Mouse (Mus musculus) midbrain, embryonic 11.5 days (tissue): ENCODE results near the gene Zc3hav1l. TPM values are rescaled to one million over a fixed set of nuclear protein-coding genes. Genes with fewer than 3 reads are reported as not detected.

ENCODE experiments used
- ATAC-seq: fragments of 200-750 bp; cut with Nextera tagmentation; 2 replicates; pipeline ENCODE4 v1.8.0; 2017; ENCODE audit warnings: moderate TSS enrichment, moderate library complexity; ENCODE audit not compliant: low FRiP score
- DNase-seq: peaks from one replicate; pipeline ENCODE4 v3.0.0; 2015; ENCODE audit warnings: low spot score; ENCODE audit errors: missing footprints
- H3K27ac ChIP-seq: fragments of 300-500 bp; sonication (generic); 2 replicates; pipeline ENCODE4 v1.5.1; 2014; ENCODE audit warnings: low read depth, low read length
- H3K27me3 ChIP-seq: fragments of 300-500 bp; sonication (generic); 2 replicates; pipeline ENCODE4 v1.6.1; 2014; ENCODE audit warnings: mild to moderate bottlenecking, low read length, moderate library complexity, mixed read lengths; ENCODE audit not compliant: control insufficient read depth, insufficient read depth
- H3K36me3 ChIP-seq: fragments of 300-500 bp; sonication (generic); 2 replicates; pipeline ENCODE4 v1.6.1; 2014; ENCODE audit warnings: mild to moderate bottlenecking, low read length, moderate library complexity, mixed read lengths; ENCODE audit not compliant: control insufficient read depth, insufficient read depth
- H3K4me1 ChIP-seq: fragments of 300-500 bp; sonication (generic); 2 replicates; pipeline ENCODE4 v1.6.1; 2014; ENCODE audit warnings: low read length; ENCODE audit not compliant: control insufficient read depth, insufficient read depth
- H3K4me2 ChIP-seq: fragments of 300-500 bp; sonication (generic); 2 replicates; pipeline ENCODE4 v1.6.1; 2014; ENCODE audit warnings: mild to moderate bottlenecking, moderate library complexity
- H3K4me3 ChIP-seq: fragments of 300-500 bp; sonication (generic); 2 replicates; pipeline ENCODE4 v1.5.1; 2014; ENCODE audit warnings: low read depth, low read length
- H3K9ac ChIP-seq: fragments of 300-500 bp; sonication (generic); 2 replicates; pipeline ENCODE4 v1.6.1; 2014; ENCODE audit warnings: low read length
- H3K9me3 ChIP-seq: fragments of 300-500 bp; sonication (generic); 2 replicates; pipeline ENCODE4 v1.6.1; 2016; ENCODE audit warnings: low read length; ENCODE audit not compliant: control insufficient read depth
- WGBS: fragments of 180-500 bp; shearing (Covaris S2); extraction: QIAGEN DNeasy Blood & Tissue Kit; methylation state at CpG from one replicate; pipeline ENCODE4 v1.1.7; 2014; 5-methylcytosine and 5-hydroxymethylcytosine counted together
- polyA plus RNA-seq: library from polyadenylated mRNA; unstranded; fragments of >200 nt; fragmentation: Nextera tagmentation; extraction: Ambion mirVana; gene quantifications from 2 replicates; pipeline ENCODE4 v1.2.1, GENCODE M21; 2014

The Zc3hav1l gene
- polyA plus RNA-seq, 1 experiment from 2014 or later = 12.1 TPM

- peaks cover 15% of the 10 kb centered on the region; the same call in 1 of the 2 replicates for H3K36me3 ChIP-seq
- no peaks in the 10 kb centered on the region for H3K9me3 ChIP-seq
- no peak overlapping the region for H3K9ac ChIP-seq
- ATAC-seq (no peak), DNase-seq (no peak)
- H3K4me2 ChIP-seq = no peak overlapping the region
- H3K4me1 ChIP-seq = peaks cover 7% of the 10 kb centered on the region; the same call in 1 of the 2 replicates
- H3K27me3 ChIP-seq = peaks cover 28% of the 10 kb centered on the region
- H3K27ac ChIP-seq = no peak overlapping the region
- no peak overlapping the region for H3K4me3 ChIP-seq
- WGBS = 43% methylated on average over 3 of the region's 3 CpGs
Observed at GRCm38 (mm10) chr6:38293708-38294107, 5.4 kb downstream of the Zc3hav1l start.

GRCm38 (mm10) chr6:38292871-38293646 is 6.0 kb downstream of the Zc3hav1l start:
- Histone ChIP-seq H3K9ac (peak overlapping the region; percentile 12; the same call in 1 of the 2 replicates), H3K9me3 (no peaks in the 10 kb centered on the region), H3K36me3 (peaks cover 15% of the 10 kb centered on the region; the same call in 1 of the 2 replicates), H3K27ac (peak overlapping the region; percentile 73; the same call in 1 of the 2 replicates), H3K4me1 (peaks cover 7% of the 10 kb centered on the region; the same call in 1 of the 2 replicates), H3K4me3 (no peak overlapping the region), H3K27me3 (peaks cover 28% of the 10 kb centered on the region), H3K4me2 (peak overlapping the region; percentile 9; the same call in 1 of the 2 replicates)
- 12% methylated on average over 11 of the region's 11 CpGs for WGBS
- ATAC-seq = peak; percentile 85
- peak; percentile 89 for DNase-seq

- ATAC-seq = no peak
- Histone ChIP-seq H3K27ac (no peak overlapping the region), H3K27me3 (no peaks in the 10 kb centered on the region), H3K9ac (no peak overlapping the region), H3K4me3 (no peak overlapping the region), H3K4me1 (no peaks in the 10 kb centered on the region), H3K36me3 (peaks cover 12% of the 10 kb centered on the region), H3K9me3 (no peaks in the 10 kb centered on the region; the same call in 1 of the 2 replicates), H3K4me2 (no peak overlapping the region)
- no peak for DNase-seq
- 98% methylated on average over 19 of the region's 19 CpGs for WGBS
Observed at GRCm38 (mm10) chr6:38284422-38284821, 14.6 kb downstream of the Zc3hav1l start.

- WGBS = 80% methylated on average over 7 of the region's 7 CpGs
- H3K36me3 ChIP-seq = no peaks in the 10 kb centered on the region
- no peaks in the 10 kb centered on the region for H3K4me1 ChIP-seq
- no peak overlapping the region for H3K27ac ChIP-seq
- ATAC-seq (no peak), DNase-seq (no peak)
- no peaks in the 10 kb centered on the region for H3K27me3 ChIP-seq
- H3K9me3 ChIP-seq = no peaks in the 10 kb centered on the region
- no peak overlapping the region for H3K9ac ChIP-seq
- no peak overlapping the region for H3K4me2 ChIP-seq
- H3K4me3 ChIP-seq = no peak overlapping the region
Observed at GRCm38 (mm10) chr6:38264466-38264865, 34.6 kb downstream of the Zc3hav1l start.

- H3K4me1 ChIP-seq = no peaks in the 10 kb centered on the region
- no peaks in the 10 kb centered on the region for H3K36me3 ChIP-seq
- H3K9me3 ChIP-seq = no peaks in the 10 kb centered on the region
- H3K27me3 ChIP-seq = no peaks in the 10 kb centered on the region
- H3K9ac ChIP-seq = no peak overlapping the region
- 71% methylated on average over 5 of the region's 5 CpGs for WGBS
- no peak overlapping the region for H3K4me3 ChIP-seq
- no peak overlapping the region for H3K4me2 ChIP-seq
- DNase-seq (no peak), ATAC-seq (no peak)
- no peak overlapping the region for H3K27ac ChIP-seq
Observed at GRCm38 (mm10) chr6:38263393-38264159, 35.5 kb downstream of the Zc3hav1l start.

- 75% methylated on average over 4 of the region's 4 CpGs for WGBS
- no peak overlapping the region for H3K4me2 ChIP-seq
Observed at GRCm38 (mm10) chr6:38261877-38262276, 37.2 kb downstream of the Zc3hav1l start.

GRCm38 (mm10) chr6:38257506-38257905 is 41.6 kb downstream of the Zc3hav1l start:
- H3K9me3 ChIP-seq = no peaks in the 10 kb centered on the region
- no peak overlapping the region for H3K4me3 ChIP-seq
- H3K36me3 ChIP-seq = no peaks in the 10 kb centered on the region
- H3K4me1 ChIP-seq = peaks cover 5% of the 10 kb centered on the region; the same call in 1 of the 2 replicates
- no peak for DNase-seq
- no peak overlapping the region for H3K27ac ChIP-seq
- no peak overlapping the region for H3K4me2 ChIP-seq
- no peak overlapping the region for H3K9ac ChIP-seq
- WGBS = 95% methylated on average over 8 of the region's 8 CpGs
- no peaks in the 10 kb centered on the region for H3K27me3 ChIP-seq
- ATAC-seq = no peak

More at GRCm38 (mm10) chr6:38261877-38262276, 37.2 kb downstream of the Zc3hav1l start:
- Histone ChIP-seq H3K4me1 (no peaks in the 10 kb centered on the region), H3K36me3 (no peaks in the 10 kb centered on the region), H3K27me3 (no peaks in the 10 kb centered on the region), H3K9ac (no peak overlapping the region), H3K4me3 (no peak overlapping the region), H3K27ac (no peak overlapping the region), H3K9me3 (no peaks in the 10 kb centered on the region)
- ATAC-seq (no peak), DNase-seq (no peak)

- Histone ChIP-seq H3K4me2 (no peak overlapping the region), H3K9me3 (no peaks in the 10 kb centered on the region), H3K4me1 (peaks cover 11% of the 10 kb centered on the region), H3K27ac (no peak overlapping the region), H3K4me3 (no peak overlapping the region), H3K27me3 (no peaks in the 10 kb centered on the region), H3K36me3 (no peaks in the 10 kb centered on the region), H3K9ac (no peak overlapping the region)
- no peak for DNase-seq
- ATAC-seq = no peak
- WGBS = 93% methylated on average over 4 of the region's 4 CpGs
Observed at GRCm38 (mm10) chr6:38256793-38257192, 42.3 kb downstream of the Zc3hav1l start.

GRCm38 (mm10) chr6:38255794-38256193 is 43.3 kb downstream of the Zc3hav1l start:
- no peak overlapping the region for H3K27ac ChIP-seq
- WGBS = 56% methylated on average over 2 of the region's 2 CpGs
- H3K4me1 ChIP-seq = peaks cover 18% of the 10 kb centered on the region
- H3K4me2 ChIP-seq = no peak overlapping the region
- no peak overlapping the region for H3K4me3 ChIP-seq
- H3K9me3 ChIP-seq = no peaks in the 10 kb centered on the region
- no peak overlapping the region for H3K9ac ChIP-seq
- DNase-seq (no peak), ATAC-seq (no peak)
- no peaks in the 10 kb centered on the region for H3K27me3 ChIP-seq
- no peaks in the 10 kb centered on the region for H3K36me3 ChIP-seq
